Mouse (Mus musculus) large intestine, adult 2 months (tissue): Measurements from ENCODE around the gene Usp46. TPM values are rescaled to one million over a fixed set of nuclear protein-coding genes. Genes with fewer than 3 reads are reported as not detected.
A peak's percentile ranks its signal among the peaks of the same experiment; 100 is the strongest.

ENCODE experiments used
- DNase-seq: peaks from one replicate; pipeline ENCODE4 v3.0.0-alpha.2; 2012; ENCODE audit warnings: low read depth, low spot score
- WGBS: fragments of 180-500 bp; shearing (Covaris S2); methylation state at CpG from one replicate; pipeline ENCODE4 v1.1.7; 2018; 5-methylcytosine and 5-hydroxymethylcytosine counted together
- polyA plus RNA-seq: library from polyadenylated mRNA; depleted of rRNA; stranded (reverse); fragments of >200 nt; gene quantifications from 2 replicates; pipeline ENCODE4 v1.2.3, GENCODE M21; 2012; rRNA removed

Usp46 gene
- 2.9 and 3.2 TPM in 2 replicates for polyA plus RNA-seq

DNA sequence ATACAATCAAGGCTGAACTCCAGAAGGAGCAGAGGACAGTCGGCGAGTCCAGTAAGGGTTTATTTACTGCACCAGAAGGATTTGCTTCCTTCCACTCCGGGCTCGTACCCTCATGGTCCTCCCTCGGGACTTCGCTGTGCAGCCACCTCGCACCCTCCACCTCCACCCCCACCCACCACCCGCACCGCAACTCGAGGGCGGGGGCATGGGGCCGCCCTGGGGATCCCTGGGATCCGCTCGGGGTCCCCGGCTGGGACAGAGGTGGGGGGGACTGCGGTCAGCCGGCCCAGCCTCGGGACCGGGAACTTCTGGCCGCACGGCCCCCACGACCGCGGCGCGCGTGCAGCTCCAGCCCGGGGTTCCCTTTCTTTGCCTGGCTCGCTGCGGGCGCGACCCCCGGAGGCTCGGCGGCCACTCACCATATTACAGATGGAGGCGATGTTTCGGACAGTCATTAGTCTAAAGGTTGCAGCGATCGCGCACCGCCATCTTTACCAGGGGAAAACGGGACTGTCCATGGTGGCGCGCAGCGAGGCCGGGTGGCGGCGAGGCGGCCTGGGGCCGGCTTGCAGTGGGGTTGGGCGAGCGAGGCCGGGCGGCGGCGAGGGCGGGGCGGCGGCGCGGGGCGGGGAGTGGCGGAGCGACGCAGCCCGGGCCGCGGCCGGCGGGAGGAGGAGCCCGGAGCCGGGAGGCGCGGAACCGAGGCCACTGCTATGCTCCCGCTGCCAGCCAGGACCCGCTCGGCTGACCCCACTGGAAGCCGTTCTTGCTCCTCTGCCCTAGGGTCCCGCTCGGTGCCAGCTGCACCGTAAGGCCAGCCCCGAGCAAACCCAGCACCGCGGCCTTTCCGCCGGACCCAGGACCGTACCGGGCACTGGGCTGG, at the start of gene Usp46:
TSS of gene Usp46 (minus strand) at position 601 of the 883 bp plus-strand sequence.
- under 1% methylated on average over 85 of the region's 89 CpGs for WGBS
- no peak for DNase-seq

DNA sequence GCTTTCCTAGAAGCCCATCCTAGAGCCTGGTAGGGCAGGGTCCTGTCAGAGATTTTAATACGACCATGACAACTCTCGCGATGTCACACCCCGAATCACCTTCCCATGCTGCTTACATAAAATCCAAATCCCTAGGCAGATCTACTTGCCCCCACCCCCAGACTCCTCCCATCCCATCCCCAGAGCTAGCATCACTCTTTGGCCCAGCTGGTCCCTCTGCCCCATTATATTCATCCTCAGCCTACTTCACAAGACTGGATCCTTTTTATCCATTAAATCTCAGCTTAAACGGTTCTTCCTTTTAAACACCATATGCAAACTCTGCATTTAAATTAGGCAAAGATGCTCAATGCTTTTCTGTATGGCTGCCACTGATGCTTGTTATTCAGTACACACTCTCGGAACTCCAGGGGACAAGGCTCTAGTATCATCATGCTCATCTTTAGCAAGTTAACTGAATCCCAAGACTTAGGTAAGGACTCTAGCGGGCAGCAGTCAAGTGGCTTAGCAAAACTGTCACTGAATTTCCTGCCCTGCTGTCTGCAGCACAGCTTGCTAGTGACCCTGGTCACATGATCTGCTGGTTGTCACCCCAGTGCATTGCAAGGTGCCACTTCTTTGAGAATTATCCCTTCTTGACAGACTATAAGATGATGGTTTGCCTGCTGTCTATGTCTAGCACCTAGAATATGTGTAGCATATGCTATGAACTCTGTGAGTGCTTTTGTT, 45.9 kb upstream of the Usp46 start:
- 85% methylated on average over 7 of the region's 7 CpGs for WGBS

DNA sequence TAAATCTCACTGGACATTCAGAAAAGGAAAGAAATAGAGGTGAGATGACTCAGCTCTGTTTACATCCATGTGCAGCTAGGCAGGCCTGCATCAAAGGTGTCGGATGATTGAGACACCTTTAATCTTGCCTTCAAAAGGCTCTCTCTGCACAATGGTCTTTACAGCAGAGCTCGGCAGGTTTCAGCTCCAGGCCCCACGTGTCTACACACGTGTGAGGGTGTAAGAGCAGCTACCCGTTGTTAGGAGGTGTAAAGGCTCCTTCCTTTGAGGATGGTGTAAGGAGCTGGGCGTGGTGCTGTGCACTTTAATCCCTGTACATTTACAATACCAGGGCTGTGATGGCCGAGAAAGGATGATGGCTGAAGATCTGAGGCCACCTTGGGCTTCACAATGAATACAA, 37.2 kb upstream of the Usp46 start:
- WGBS = 24% methylated on average over 7 of the region's 7 CpGs
- DNase-seq = no peak

More for the DNA sequence above, 45.9 kb upstream of the Usp46 start:
- DNase-seq = no peak

DNA sequence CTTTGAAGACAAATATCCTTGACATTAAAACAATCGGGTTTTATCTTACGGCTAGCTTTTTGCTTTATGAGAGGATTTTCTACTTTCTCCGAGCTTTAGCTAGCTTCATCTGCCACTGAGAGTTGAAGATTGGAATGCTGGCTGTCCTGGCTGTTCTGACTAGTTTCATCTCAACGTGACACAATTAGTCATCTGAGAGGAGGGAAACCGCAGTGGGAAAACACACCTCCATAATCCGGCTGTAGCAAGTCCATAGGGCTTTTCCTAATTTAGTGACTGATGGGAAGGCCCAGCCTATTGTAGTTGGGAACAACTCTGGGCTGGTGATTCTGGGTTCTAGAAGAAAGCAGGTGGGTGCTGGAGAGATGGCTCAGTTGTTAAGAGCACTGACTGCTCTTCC, 33.5 kb upstream of the Usp46 start:
- no peak for DNase-seq
- WGBS = 76% methylated on average over 6 of the region's 6 CpGs

DNA sequence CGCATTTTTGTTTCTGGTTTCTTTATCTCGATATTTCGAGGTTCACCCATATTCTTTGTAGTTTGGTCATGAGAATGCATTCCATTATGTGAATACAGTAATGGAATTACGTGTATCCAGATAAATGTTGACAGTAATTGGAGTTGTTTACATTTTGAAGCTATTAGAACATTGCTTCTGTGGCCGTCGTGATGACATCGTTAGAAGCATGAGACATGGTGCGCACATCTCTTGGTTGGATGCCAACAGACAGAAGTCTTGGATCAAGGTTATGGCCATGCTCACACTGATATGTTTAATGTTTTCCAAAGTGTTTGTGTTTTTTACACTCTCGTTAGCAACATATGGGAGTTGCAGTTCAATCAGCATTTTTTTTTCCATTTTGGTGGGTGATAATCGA, 30.8 kb upstream of the Usp46 start:
- no peak for DNase-seq
- 67% methylated on average over 10 of the region's 10 CpGs for WGBS

DNA sequence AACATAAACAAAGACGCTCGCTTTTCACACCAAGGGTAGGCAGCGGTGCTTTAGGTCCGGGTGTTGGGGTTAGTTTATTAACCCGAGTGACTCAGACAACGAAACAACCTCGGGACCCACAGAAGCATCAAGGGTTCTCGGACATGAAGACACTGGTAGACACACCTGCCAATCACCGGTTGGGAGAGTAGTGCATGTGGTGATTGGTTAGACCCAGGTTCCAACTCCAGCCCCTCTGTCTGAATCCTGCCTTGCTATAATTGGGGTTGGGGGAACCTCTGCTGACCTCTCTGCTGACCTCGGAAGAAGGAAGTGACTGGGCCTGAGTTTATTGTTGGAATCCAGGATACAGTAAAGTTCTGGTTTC, 29.6 kb upstream of the Usp46 start:
- DNase-seq = no peak

DNA sequence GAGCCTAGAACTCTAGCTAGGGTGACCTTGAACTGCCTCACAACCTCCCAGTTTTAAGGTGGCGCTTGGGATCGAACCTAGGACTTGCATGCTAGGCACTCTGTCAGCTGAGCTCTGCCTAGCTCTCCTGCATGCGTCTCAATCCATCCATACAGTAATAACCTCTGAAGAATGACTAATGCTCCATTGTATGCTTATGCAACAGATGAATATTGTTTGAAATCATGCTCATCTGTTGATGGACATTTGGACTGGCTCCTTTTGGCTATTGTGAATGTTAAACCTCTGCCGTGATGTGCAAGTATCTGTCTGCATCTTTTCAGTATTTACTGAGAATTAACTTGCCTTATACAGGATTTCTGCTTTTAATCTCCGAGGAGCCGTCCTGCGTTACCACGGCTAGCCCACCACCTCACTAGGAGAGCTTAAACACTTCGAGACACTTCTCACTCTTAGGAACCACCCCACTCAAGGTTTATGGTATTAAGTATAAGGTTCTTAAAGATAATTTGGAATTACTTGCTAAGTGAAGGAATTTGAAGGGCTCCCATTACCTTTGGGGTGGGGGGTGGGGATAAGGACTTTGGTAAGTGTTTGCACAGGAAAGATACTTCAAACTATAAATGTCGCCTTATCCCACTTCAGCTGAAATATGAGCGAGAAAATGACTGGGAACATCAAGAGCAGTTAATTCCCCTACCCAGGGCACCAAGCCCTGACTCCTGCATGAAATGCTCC, 29.1 kb upstream of the Usp46 start:
- WGBS = 84% methylated on average over 11 of the region's 11 CpGs
- DNase-seq = no peak

More for the DNA sequence above, 29.6 kb upstream of the Usp46 start:
- 49% methylated on average over 10 of the region's 10 CpGs for WGBS

DNA sequence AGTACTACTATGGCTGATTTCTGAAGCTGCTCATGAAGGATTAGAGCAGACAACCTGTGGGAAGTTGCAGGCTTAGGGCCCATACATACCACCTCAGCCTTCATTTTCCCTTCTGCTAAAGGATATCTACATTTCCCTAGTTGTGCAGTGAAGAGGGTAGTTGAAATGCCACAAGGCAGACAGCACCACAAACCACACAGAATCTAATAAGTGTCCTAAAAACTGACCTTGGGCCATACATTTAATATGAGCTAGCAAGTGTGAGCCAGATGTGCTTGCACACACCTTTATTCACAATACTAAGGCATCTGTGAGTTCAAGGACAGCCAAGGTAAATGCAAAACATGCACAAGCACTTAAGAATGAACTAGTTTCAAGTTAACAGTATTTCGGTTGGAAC, 27.8 kb upstream of the Usp46 start:
- no peak for DNase-seq
- 90% methylated on average over 1 of the region's 1 CpGs for WGBS

DNA sequence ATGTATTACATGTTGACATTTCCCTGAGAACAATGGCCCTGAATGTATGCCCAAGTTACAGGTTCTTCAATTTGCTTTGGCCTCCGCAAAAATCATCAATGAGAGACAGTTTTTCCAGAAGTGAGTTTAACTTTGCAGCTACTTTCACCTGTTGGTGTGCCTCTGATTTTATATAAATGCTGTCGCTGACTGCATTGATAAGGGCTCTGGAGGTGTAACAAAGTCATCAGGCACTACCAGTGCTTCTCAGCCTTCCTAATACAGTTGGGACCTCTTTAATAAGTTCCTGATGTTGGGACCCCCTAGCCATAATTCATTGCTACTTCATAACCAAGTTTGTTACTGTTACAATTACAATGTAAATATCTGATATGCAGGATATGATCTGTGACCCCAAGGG, 27.4 kb upstream of the Usp46 start:
- no peak for DNase-seq
- WGBS = 93% methylated on average over 2 of the region's 2 CpGs

DNA sequence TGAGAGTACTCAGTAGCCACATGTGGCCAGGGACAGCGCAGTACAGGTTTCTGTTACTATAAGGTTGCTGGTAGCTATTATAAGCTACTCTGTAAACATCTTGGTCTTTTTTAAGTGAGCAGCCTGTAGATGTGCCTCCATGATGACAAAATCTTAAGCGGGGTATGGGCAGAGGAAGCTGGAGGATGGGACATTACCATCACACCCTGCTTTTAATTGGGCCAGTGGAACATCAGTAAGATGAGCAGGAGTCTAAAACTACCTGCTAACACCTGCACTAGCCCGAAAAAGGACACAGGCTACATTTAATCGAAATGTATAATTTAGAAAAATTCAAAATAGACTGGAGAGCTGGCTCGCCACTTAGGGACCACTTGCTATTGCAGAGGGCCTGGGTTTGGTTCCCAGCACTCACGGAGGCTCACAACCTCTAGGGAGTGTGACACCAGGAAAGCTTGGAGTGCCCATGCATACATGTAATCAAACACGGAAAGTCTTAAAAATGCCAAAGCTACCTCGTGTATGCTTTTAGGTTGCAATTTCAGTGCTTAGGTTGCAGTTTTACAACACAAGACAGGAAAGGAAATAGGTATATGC, 26.7 kb upstream of the Usp46 start:
- no peak for DNase-seq
- WGBS = 87% methylated on average over 8 of the region's 8 CpGs

DNA sequence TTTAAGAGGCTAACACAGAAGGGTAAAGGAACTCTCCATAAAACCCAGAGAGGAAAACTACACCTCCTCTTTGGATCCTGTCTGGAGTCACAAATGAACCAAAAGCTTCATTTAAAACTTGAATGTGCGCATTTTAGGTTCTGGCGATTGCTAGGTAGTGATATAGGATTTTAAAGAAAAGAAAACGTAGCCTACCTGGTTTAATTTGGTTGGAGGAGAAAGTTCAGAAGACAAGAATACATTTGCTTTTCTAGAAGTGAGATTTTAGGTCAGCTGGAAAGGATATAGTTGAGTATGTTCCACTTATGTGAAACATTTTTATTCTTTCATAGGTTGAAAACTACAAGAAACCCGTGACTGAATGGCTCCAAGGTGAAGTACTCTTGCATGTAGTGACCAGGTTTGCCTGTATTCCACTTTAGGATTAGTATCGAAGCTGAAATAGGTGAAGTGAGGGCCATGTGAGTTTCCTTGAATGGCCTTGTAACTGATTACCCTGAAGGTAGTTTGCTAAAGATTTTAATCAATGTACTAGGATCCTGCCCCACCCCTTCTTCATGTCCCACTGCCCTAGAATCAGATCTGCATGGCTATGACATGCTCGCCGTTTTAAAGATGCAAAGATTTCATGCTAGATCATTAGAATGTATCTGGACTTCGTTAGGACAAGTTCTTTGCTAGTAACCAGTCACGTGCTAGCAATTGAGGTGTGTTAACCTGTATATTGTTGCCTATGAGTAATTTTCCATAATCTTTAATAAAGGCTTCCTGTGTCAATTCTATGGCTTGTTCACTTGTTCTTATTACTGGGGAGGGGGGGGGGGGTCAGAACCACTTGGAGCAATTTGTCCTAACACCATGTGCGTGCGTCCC, 25.6 kb upstream of the Usp46 start:
- no peak for DNase-seq
- 23% methylated on average over 11 of the region's 11 CpGs for WGBS

DNA sequence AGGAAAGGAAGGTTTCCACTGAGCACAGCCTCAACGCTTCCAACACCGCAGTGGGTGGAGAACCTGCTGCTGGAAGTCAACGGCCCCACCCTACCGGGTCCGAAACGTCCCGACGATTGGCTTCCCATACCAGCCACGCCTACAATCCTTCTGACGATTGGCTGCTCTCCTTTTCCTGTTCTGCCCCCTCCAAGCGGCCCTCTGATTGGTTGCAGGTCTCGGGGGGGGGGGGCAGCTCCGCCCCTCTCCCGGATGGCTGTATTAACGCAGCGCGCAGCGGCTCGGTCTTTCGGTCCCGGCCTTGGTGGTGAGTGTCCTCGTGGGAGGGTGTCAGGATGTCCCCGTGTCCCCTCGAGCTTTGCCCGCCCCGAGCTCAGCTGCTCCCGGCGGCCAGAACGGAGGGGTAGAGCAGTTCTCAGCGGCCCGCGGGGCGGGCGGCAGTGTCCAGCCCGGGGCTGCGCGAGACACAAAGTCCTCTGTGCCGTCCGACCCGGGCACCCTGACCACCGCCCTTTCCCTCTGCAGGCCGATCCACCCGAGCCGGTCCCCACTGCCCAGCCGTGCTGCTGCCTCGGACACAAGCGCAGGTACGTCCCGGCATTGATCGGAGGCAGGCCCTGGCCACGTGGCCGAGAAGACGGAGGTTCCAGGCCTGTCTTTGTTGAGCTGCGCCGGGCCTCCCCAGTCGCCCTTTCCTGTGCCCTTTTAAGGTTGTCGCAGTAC, 24.8 kb upstream of the Usp46 start:
- DNase-seq = peak; percentile 90
- 1% methylated on average over 57 of the region's 57 CpGs for WGBS

DNA sequence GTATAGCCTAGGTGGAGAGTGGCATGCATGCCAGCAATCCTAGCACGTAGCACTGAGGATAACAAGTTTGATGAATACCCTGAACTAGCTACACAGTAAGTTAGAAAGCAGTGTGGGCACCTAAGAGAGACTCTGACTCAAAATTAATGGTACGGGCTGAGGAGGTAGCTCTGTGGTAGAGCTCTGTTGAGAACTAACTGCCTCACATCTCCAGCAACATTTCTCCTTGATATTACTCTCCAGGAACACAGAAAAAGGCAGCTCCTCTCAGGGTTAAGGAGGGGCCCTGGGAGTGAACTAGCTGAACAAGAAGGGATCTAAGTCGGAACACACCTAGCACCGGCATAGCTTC, 24.2 kb upstream of the Usp46 start:
- DNase-seq = no peak
- 42% methylated on average over 4 of the region's 4 CpGs for WGBS

DNA sequence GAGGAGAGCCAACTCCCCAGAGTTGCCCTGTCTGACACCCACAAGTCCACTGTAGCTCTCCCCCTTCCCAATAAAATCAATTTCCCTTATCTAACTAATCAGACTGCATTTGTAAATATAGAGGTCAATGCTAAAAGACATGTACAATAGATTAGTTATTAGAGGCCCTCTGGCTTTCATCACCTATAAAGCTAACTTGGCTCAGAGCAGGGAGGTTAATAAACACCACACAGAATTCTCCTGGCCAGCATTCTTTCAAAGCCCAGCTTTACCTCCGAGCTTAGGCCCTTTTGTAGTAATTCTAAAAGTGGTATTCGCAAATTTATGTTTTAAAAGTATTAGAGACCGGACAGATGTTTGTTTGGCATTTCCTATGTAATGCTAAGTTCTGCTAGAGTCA, 21.4 kb upstream of the Usp46 start:
- DNase-seq = no peak
- WGBS = 85% methylated on average over 3 of the region's 3 CpGs

DNA sequence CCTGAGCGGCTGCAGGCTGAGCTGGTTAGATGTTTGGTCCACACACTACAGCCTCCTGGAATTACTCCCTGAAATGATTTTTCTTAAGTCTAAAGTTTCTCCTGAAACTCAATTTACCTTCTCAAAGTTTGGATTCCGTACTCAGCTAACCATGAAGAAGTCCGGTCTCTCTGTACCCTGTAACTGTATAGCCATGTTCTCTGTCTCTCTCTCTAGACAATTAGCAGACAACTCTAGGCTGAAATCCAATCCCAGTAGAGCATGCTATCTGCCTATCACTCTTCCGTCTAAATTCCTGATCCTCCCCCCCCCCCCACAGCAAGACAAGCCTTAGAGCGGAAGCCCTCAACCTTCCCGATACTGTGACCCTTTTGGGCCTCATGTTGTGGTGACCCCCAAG, 13.5 kb upstream of the Usp46 start:
- WGBS = 96% methylated on average over 6 of the region's 6 CpGs
- DNase-seq = no peak

DNA sequence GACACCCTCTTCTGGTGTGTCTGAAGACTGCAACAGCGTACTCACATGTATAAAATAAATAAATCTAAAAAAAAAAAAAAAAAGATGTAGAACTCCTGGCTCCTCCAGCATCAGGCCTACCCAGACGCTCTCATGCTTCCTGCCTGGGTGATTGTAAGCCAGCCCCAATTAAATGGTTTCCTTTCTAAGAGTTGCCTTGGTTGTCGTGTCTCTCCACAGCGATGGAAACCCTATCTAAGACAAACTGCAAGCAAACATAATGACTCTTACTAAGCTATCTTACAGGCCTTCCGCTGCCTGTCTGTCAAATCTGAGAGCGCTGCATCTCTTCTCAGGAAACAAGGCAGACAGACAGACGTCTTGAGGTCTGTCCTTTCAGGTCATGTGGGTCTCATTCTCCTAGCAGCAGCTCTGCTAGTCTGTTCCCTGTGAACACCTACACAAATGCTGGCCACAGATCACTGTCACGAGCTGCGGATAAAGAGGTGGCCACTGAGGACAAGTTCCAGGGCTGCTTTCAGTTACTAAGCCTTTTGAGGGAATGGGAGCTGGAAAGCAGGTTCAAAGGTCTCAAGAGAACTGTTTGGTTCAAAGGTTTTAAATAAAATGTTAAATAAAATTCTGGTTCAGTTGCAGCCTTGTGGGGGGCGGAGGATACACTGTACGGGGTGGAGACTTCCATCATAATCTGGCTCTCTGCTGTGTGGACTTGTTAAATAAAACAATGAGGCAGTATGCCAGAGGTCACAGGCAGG, 10.8 kb upstream of the Usp46 start:
- WGBS = 79% methylated on average over 11 of the region's 11 CpGs
- DNase-seq = no peak

DNA sequence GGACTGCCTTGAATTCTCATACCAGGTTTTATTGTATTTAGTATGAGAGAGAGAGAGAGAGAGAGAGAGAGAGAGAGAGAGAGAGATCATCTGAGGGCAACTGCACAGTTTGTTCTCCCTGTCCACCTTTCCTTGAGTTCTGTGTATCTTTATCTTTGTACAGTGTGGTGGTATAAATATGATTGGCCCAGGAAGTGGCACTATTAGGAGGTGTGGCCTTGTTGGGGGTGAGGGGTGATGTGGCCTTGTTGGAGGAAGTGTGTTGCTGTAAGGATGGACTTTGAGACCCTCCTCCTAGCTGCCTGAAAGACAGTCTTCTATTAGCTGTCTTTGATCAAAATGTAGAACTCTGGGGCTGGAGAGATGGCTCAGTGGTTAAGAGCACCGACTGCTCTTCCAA, 10.2 kb upstream of the Usp46 start:
- no peak for DNase-seq
- WGBS = 84% methylated on average over 1 of the region's 1 CpGs

DNA sequence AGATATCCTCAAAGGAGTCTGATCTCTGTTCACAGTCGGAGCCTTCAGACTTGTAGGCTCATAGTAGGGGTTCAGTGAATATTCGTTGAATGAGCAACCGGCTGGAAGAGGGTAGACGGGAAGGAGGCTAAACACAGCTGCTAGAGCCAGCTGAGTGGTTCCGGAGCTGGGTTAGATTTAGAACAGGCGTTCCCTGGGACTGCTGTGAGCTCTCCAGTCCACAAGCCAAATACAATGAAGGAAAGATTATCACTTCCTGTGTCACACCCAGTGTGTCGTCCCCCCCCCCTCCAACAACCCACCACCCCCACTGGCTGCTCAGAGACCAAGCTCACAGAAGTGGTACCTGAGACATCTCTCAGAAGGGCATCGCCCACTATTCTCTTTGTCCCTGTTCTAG, 9.7 kb upstream of the Usp46 start:
- 48% methylated on average over 8 of the region's 8 CpGs for WGBS
- DNase-seq = no peak
